Mouse (Mus musculus) pancreas, adult 10 weeks (tissue): ENCODE measurements around the gene Mknk2. TPM values are rescaled to one million over a fixed set of nuclear protein-coding genes. Genes with fewer than 3 reads are reported as not detected.

Experiments
- polyA plus RNA-seq: library from polyadenylated mRNA; stranded (reverse); fragments of 350-450 nt; fragmentation: Illumina TruSeq; extraction: RNeasy Lipid Tissue Mini Kit (QIAGEN cat#74804); gene quantifications from one replicate; pipeline ENCODE4 v1.2.3, GENCODE M21; 2015; ENCODE audit warnings: low read depth, low replicate concordance; ENCODE audit not compliant: insufficient read depth

Mknk2 gene
- polyA plus RNA-seq: 15.8 TPM

GRCm38 (mm10) chr10:80677942-80678436 lies at the start of gene Mknk2:
Gene Mknk2, minus strand, starts transcription at chr10:80678112.

GRCm38 (mm10) chr10:80701721-80702535 lies 24.0 kb upstream of the Mknk2 start, which contains the start of the genes Mob3a and Izumo4:
Gene Mob3a, minus strand, starts transcription at chr10:80701977.
Gene Izumo4, plus strand, starts transcription at chr10:80702184.

GRCm38 (mm10) chr10:80656863-80657623 lies 20.9 kb downstream of the Mknk2 start, which contains the start of gene Btbd2:
Gene Btbd2, minus strand, starts transcription at chr10:80657071.

GRCm38 (mm10) chr10:80622661-80623456 lies 55.1 kb downstream of the Mknk2 start, which contains the start of gene Csnk1g2:
Gene Csnk1g2, plus strand, starts transcription at chr10:80622838.

Other genes with a start within 250 kb of the Mknk2 start
- gene Tcf3, start 244.5 kb downstream of the Mknk2 start, polyA plus RNA-seq: 9.6 TPM
- gene Onecut3, start 183.3 kb downstream of the Mknk2 start, polyA plus RNA-seq: not detected
- gene Atp8b3, start 139.0 kb downstream of the Mknk2 start, polyA plus RNA-seq: not detected
- 6.7 TPM for gene Rexo1, start 116.6 kb downstream of the Mknk2 start, polyA plus RNA-seq
- 3.2 TPM for gene Klf16, start 100.8 kb downstream of the Mknk2 start, polyA plus RNA-seq
- 20.8 TPM for gene Abhd17a, start 87.8 kb downstream of the Mknk2 start, polyA plus RNA-seq
- gene Scamp4, start 75.2 kb downstream of the Mknk2 start, polyA plus RNA-seq: 17.1 TPM
- gene Adat3, start 75.2 kb downstream of the Mknk2 start, polyA plus RNA-seq: not detected
- 1.0 TPM for gene Gm49322, start 72.1 kb downstream of the Mknk2 start, polyA plus RNA-seq
- gene Csnk1g2, start 55.3 kb downstream of the Mknk2 start, polyA plus RNA-seq: 47.7 TPM
- 7.6 TPM for gene Btbd2, start 21.0 kb downstream of the Mknk2 start, polyA plus RNA-seq
- gene Mob3a, start 23.9 kb upstream of the Mknk2 start, polyA plus RNA-seq: 3.8 TPM
- gene Izumo4, start 24.1 kb upstream of the Mknk2 start, polyA plus RNA-seq: 24.6 TPM
- 48.4 TPM for gene Ap3d1, start 64.2 kb upstream of the Mknk2 start, polyA plus RNA-seq
- gene Dot1l, start 77.1 kb upstream of the Mknk2 start, polyA plus RNA-seq: 7.8 TPM
- 9.5 TPM for gene Sf3a2, start 120.1 kb upstream of the Mknk2 start, polyA plus RNA-seq
- 17.7 TPM for gene Plekhj1, start 120.5 kb upstream of the Mknk2 start, polyA plus RNA-seq
- gene Amh, start 127.1 kb upstream of the Mknk2 start, polyA plus RNA-seq: not detected
- gene Jsrp1, start 135.4 kb upstream of the Mknk2 start, polyA plus RNA-seq: not detected
- gene Oaz1, start 148.5 kb upstream of the Mknk2 start, polyA plus RNA-seq: 185 TPM
- gene Lingo3, start 165.9 kb upstream of the Mknk2 start, polyA plus RNA-seq: not detected
- gene Lsm7, start 177.1 kb upstream of the Mknk2 start, polyA plus RNA-seq: 38.7 TPM
- gene Sppl2b, start 177.2 kb upstream of the Mknk2 start, polyA plus RNA-seq: 7.9 TPM
- not detected for gene Tmprss9, start 193.7 kb upstream of the Mknk2 start, polyA plus RNA-seq
- 31.2 TPM for gene Timm13, start 222.9 kb upstream of the Mknk2 start, polyA plus RNA-seq
- 2.3 TPM for gene Lmnb2, start 240.1 kb upstream of the Mknk2 start, polyA plus RNA-seq